Mouse (Mus musculus) T-helper 1 cell (primary cell): ENCODE data around the gene Mroh9.

Experiments used
- in situ Hi-C: fragments of 300-600 bp; cut with MboI, MseI; formaldehyde crosslinking; loops from one replicate; pipeline ENCODE4 v1.15.1; 2025; ENCODE audit warnings: high pct_unique_total_duplicates

Mroh9 gene

DNA sequence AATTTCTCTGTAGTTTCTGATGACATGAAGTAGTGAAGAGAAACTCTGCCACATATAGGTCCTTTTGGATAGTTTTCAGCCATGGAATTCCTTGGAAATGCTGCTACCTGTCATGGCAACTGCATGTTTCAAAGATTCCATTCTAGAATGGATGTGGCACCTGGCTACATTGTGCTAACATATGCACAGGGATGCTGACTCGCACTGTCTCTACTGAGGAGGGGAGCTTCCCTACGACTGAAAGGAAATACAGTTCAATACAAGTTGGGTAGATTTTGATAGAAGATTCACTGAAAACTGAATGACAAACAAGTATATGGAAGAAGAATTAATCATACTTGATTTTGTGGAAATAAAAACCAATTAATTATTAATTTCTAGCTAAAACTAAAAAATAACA lies at the start of gene Mroh9:
Gene Mroh9, minus strand, starts transcription at position 101 of the 400 bp plus-strand sequence.
- in situ Hi-C loops = no loop called here

DNA sequence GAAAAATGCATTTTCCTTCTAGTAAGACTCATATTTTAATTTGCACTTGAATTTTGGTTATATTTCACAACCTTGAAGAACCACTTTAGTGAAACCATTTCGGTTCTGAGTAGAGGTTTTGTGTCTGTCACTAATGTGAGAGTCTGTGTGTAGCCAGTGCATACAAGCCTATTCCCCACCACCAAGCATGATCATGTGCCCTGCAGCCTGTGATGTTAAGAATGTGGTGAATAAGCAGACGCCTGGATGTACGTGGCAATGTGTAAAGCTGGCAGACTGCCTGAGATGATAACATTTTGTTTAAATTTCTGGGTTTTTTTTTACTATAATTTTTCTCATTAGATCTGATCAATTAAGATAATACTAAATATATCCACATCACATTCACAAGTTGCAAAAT lies 44.5 kb upstream of the Mroh9 start:
- in situ Hi-C loops = loop anchor here (25.0 kb wide), 1 partner anchor 782 kb away; no protein-coding TSS in a partner anchor

DNA sequence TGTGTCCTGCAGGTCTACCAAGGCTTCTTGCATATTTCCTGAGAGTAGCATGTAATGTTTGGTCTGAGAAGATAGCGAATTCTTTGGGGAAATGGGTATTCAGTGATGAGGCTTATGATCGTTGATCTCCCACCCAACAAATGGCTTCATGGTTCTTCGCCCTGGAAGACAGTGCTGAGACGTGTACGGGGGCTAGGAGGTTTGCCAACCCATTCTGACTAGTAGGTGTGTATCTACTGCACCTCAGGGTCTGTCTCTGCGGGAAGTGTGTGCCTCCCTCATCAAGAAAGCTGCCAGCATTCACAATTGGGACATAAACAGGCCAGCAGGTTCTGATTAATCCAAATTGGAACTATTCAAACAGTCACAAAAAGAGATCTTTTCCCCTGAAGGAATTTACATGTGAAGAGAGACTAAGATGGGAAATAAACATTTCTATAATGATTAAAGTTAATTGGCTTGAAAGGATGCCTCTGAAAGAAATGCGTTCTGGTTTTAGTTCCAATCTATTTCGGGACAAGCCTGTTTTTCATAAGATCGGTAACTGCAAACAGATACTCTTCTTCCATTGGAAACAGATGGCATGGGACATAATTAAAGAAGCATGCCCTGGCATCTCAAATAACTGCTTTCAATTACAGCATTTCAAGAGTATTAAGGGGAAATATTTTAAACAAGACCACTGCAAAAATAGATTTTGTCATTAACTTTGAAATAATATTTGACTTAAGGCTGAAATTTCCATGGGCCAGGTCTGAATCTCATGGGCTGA lies 43.8 kb upstream of the Mroh9 start:
- in situ Hi-C loops = loop anchor here (25.0 kb wide), 1 partner anchor 783 kb away; no protein-coding TSS in a partner anchor

DNA sequence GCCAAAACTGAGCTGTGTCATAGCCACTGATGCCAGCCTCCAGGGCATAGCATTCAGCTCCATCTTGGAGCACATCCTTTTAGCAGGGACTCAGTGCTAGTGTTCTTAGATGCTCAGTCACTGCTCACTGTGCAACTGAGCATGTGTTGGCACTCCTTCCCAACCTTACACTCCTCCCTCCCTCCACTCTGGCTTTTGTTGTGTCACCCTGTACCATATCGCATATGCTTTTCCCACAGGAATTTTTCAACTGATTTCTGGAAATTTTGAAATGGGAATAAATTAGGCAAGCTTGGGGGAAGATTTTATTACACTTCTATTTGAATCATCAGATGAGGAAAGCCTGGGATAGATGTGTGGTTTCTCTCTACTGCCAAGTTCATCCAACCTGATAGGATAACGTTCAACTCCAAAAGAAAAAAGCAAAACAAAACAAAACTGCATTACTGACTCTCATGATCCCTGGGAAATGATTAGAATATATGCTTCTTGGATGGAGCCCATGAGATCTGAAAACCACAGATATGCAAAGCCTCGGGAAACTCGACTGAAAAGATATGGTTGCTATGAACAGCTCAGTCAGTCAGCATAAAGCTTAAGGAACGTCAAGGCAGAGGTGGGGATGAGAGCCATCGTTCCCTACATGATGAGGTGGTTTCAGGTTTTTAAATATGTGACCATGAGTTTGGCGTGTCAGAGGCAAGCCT lies 40.9 kb upstream of the Mroh9 start:
- in situ Hi-C loops = loop anchor here (25.0 kb wide), 1 partner anchor 786 kb away; no protein-coding TSS in a partner anchor

DNA sequence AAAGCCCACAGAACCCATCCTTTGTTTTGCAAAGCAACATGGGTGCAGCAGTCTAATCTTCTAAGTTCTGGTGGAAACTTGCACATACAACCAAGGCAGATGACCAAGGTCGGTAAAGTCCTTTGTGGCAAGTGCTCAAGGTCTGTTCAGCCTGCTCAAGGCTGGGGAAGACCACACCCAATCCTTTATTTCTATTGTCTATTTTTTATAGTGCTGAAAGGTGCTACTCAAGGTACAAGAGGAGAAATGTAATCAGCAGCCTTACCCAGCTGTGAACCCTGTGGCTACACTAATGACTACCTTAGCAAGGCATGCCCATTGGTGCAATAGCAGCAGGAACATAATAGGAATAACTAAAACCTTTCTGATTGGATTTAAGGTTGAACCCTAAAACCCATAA lies 36.9 kb upstream of the Mroh9 start:
- in situ Hi-C loops = no loop called here

DNA sequence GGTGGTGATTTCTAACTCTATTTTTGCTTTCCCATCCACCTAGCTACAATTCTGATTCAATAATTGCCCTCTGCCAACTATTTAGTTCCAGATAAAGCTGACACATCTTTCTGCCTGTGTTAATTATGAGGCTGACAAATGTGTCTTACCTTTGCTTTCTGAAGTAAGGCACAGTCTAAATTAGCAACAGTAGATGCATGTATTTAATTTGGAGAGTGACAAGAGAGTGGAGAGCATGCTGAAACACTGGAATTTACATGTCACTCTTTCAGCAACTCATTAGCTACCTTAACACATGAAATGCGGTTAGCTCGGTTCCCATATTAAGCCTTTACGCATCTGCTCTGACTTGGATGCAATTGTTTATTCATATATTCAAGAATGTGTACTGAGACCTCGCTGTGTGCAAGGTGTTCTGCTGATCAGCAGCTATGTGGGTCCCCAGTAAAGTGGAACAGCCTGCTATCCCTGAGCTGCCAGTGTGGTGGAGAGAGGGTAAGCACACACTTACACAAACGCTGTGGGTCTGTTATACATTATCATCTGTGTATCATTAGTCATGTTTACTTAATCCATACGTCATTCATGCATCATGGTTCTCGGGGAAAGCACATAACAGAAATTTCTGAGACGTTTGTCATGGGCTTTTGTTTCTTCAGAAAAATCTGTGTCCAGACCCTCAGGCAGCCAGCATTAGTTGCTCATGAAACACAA lies 28.1 kb upstream of the Mroh9 start:
- in situ Hi-C loops = no loop called here

DNA sequence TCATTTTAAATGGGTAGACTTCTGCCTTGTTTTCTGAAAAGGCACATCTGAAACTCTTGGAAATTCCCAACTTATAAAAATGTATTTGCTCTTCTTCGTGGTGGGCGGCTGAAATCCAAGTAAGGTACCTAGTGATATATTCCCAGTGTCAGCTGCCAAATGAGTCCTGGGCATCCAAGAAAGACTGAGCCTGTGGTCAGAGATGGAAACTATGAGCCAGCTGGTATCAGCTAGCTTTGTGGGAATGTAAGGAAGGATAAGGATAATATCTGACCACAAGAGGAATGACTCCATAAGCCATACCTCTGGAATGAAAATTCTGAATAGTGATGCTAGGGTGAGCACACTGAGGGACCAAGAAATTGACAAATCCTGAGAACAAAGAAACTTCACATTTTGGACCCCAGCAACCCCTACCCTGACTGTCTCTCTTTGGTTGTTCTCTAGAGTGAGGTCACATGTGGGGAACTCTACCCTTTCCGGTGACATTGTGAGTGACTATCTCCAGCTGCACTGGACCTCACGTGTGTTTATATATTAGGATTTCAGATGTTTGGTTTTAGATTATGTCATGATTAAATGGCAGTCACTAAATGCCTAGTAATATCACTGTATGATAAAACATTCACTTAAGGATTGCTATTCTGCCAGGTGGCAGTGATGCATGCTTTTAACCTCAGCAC lies 27.2 kb upstream of the Mroh9 start:
- in situ Hi-C loops = no loop called here

DNA sequence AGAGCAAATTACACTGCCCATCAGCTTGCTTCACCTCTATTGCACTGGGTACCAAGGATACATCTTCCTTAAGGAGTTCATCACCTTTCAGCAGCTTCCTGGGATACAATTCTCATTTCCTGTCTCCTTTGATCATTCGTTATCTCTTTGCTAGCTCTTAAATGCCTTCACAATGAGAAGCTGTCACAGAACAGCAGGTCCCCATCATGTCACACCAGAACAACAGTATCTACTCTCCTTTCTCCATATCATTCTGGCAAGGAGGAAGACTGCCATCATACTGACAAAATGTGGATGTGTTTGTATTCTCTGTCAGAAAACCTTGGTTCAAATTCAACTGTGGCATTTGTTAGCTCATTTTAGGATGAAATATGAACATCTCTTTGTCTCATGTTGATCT lies 19.5 kb upstream of the Mroh9 start:
- in situ Hi-C loops = no loop called here

DNA sequence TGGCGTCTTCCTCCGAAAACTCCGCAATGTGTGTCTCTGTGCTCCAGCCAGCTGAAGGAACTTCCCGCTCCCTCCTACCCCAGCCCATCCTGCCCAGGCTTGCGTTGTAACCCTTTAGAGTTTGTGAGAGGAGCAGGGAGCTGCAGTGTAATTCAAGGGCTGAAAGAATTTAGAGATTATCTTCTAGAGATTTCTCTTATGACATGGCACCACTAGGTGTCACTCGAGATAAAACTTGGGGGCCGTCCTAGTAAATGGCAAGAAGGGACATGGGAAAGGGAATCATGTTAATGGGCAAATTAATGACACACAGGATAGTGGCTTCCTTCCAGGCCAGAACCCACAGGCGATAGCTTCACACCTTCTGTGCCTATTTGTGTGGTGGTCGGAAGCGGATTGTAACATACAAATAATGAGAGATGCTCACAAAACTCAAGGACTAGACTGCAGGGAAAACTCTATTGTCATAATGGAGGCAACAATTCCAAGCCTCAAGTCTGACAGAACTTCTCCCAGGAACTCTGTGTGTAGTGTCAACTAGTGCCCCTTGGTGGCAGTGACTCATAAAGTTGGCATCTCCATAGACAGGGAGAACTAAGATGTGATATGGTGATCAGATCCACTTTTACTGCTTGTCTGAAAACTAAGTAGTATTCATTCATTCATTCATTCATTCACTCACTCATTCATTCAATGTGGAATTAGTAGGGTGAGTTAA lies 6.1 kb upstream of the Mroh9 start:
- in situ Hi-C loops = no loop called here

DNA sequence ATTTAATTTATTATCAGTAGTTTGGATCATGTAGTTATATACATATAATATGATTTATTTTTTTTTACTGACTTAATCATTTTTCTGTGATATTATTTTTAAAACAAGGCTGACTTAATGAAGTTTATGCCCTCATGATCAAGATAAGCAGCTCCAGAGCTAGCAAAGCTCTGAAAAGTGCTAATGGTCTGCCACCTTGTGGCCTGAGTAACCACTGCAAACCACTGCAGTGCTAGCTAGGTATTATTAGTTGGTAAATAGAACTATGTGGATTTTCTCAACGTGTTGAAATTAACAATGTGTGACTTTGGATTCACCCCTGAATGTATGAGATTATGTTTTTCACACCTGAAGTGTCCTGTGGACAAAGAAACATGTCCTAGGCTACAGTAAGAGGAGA lies 15.0 kb downstream of the Mroh9 start:
- in situ Hi-C loops = no loop called here

DNA sequence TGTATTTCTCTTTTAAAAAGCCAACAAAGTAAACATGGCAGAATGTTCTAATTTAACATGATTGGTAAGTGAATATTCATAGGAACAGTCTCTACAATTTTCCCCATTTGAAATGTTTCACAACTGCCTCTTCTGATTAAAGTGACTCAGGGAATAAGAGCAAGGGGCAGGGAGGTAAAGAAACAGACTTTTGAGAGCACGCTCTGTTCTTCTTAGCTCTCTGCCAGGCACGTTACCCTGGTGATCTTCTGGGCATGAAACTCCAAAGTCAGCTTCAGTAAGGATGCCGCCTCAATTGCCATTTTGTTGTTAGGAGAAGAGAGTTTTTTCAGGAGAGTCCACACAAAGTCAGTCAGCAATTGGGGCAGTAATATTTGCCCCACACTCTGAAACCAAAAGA lies 25.1 kb downstream of the Mroh9 start:
- in situ Hi-C loops = no loop called here

DNA sequence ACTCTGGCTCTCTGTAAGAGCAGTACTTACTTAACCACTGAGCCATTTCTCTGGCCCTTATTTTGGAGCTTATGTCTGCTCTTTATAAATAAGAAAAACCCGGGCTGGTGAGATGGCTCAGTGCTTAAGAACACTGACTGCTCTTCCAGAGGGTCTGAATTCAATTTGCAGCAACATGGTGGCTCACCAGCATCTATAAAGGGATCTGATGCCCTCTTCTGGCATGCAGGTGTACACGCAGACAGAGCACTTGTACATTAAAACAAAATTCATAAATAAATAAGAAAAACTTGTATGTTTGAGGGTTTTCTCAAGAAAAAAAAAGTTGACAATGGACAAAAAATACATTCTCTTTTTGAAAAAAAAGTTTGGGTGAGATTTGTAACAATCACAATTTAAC lies 28.1 kb downstream of the Mroh9 start:
- in situ Hi-C loops = no loop called here

DNA sequence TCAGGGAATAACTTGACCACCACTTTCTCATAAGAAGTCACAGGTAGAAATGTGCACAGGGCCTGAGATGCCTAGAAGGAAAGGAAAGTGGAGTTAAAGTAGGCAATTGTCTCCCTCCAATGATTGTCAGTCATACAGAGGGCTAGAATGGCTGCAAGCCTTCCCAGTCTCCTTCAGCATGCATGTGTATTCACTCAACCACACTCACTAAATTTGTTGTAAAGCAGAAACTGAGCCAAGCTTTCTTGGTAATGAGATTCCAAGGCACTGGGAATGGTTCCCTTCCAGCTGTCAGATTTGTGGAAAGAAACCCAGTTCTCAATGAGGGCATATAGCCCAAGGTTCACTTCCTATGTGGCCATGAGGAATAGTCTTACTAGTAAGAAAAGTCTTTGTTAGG lies 29.8 kb downstream of the Mroh9 start:
- in situ Hi-C loops = no loop called here

DNA sequence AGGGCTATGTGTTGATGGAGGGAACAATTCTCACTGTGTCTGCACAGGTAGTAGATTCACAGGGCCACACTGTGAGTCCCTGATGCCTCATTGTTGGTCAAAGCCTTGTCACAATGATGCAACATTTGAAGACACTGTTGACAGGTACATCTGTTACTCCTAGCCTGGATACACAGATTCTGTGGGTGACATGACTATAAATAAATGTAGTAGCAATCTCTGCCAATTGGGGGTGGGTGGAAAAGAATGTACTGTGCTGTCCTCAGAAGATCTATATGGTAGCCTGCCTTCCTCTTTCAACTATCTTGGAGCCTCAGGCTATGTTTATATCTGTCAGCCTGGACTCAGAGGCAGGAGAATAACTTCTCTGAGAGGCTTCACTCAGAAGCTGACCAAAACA lies 62.4 kb downstream of the Mroh9 start:
- in situ Hi-C loops = no loop called here

DNA sequence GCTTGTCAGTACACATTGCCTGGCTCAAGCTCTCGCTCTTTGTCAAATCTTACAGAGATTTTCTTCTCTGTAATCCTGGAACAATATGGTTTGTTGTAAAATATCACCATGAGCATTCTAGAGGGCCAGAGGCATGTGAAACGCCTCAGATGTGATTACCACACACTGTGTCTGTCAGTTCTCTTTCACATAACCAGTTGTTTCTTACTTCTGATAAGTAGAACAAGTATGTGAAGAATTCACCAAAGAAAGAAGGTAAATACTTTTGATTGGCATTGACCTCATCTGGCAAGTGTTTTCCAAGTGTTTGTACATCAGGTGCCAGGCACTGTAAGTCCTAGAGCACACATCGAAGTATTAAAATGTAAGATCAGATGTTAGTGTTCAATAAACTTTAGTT lies 76.2 kb downstream of the Mroh9 start:
- in situ Hi-C loops = no loop called here

DNA sequence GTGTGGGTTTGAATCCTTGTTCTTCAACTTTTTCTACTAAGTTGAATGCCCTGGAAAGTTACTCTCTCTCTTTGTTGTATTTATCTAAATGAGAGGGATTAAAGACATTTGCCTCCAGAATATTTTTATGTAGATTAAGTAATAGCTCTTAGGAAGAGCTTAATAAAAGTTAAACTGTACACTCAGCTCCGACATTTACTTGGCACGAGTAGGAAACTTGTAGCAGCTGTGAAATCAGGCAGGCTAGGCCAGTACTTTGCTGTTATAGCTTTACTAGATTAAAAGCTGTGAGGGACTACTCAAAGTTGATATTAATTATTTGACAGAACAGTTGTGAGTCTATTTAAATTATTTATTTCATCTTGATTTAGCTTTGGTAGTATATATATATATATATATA lies 82.0 kb downstream of the Mroh9 start:
- in situ Hi-C loops = no loop called here

DNA sequence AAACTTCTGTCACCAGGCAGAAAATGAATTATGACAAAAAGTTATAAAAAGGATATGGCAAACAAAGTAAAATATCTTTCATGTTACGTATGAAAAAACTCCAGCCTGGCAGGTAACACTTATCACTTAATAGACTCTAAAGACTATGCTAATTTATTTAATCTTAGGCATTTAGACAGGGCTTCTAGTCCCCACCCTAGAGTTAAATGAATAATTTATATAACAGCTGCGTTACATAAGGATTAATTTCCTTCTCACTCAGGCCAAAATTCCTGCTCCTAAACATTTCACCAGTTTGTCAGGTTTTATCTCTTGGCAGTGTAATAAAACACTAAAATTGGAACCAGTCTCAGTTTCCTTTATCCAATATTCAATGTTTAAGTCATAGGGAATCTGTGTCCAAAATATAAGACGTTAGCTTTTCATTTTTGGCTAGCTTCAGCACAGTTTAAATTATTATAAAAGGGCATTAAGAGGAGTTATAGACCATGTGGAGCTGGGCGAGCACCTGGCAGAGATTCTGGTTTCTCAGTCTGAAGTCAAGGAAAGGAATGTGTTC lies 84.1 kb downstream of the Mroh9 start:
- in situ Hi-C loops = no loop called here

DNA sequence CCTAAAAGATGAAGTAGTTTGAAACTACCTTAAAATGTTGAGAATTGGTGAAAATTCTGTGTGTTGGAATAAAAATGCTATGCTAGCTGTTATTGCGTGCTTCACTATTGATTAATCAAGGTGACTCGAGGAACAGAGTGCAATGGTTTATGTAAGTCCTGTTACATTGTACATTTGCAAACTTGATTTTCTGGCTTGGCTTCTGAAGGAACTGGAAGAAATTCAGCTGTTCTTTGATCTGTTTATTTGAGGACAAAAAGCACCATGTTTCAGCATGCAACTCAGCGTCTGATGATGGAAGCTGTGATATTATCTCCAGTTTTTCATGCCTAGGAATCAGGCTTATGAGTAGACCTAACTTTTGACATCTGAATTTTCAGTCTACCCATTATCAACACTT lies 97.9 kb downstream of the Mroh9 start:
- in situ Hi-C loops = no loop called here

DNA sequence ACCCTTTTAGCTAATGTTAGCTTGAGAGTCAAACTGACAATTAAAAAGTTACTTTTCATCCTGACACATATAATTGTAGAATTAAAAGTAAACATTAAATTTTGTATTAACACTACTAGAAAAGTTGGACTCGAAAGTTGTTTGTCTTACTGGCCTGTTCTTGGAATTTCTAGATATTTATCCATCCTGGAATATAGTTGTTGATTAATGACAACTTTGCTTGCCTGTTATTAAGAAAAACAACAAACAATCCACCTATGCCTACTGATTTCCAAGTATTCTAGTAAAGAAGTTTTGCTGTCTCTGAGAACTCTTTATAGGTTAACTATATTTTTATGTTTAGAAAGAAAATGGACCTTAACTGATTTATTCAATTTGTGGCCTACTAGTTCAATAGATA lies 98.7 kb downstream of the Mroh9 start:
- in situ Hi-C loops = no loop called here

DNA sequence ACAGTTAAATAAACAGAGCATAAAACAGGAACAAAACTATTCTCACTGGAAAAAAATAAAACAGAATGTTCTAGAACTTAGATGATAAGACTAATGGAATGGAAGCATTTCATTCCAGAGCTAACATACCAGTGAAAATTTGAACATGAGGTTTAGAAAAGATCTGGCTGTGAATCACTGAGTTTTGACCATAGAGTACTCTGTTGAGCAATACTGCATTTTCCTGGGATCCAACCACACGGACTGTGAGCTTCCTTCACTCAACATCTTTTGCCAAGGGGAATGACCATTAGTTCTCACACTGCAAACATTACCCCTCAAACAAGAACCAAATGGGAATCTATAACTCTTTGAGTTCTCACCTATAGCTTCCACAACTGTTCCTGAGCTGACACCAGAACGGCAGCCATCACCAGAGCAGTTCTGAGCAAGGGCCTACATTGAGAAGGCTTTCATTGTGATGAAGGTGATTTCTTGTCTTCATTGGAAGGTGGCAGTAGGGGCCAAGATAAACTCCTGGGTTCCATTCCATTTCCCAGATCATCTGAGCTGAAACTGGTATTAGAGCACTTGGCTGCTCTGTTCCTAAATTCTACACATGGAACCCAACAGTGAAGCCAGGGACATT lies 99.2 kb downstream of the Mroh9 start:
- in situ Hi-C loops = no loop called here

DNA sequence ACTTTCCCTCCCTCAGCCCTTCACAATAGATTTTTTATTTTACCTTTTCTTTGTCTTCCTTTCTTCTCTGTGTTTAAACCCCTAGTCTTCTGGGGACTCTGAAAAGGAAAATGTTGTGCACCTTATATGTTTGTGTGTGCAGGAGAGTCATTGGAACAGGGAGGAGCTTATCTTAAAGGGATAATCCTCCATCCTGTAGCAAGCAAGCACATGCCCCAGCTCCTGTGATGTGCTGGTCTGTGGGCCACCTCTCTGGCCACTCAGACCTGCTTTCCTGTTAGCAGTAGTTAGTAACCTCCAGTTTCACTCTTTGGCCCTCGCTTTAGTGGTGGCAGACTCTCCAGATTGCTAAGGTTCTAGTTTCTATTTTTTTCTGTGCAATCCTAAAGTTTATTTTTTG lies 101.0 kb downstream of the Mroh9 start, which contains the start of gene Fmo3:
Gene Fmo3, minus strand, starts transcription at position 101 of the 400 bp plus-strand sequence.
- in situ Hi-C loops = no loop called here
